ENCODE assay signal across 30 mouse cellular contexts in genomic region chr12:72308506-72308905, GRCm38 (mm10).
"Had no signal": no experiment of that assay in that cellular context is flagged by ENCODE, and none has a peak within 500 bp of the region (broad histone marks: within the 10 kb centered on the region; RNA-seq: fewer than 3 reads in every experiment).

No protein-coding gene starts in this region.

- DNase-seq: heart, postnatal 10 days; heart, postnatal 14 days; heart, postnatal 36 days; heart, postnatal 4 days; kidney, adult 11 months; kidney, adult 18-20 months; kidney, adult 2 months; kidney, adult 8-10 months; kidney, adult 9 months; kidney, postnatal 10 days; kidney, postnatal 14 days; kidney, postnatal 25 days; kidney, postnatal 36 days; kidney, postnatal 4 days; layer of hippocampus, adult 9-11 months; layer of hippocampus, postnatal 36 days had no signal

- H3K27me3 ChIP-seq: heart, embryonic 15.5 days; hindbrain, embryonic 12.5 days; hindbrain, embryonic 13.5 days; hindbrain, embryonic 15.5 days; intestine, embryonic 15.5 days; kidney, embryonic 15.5 days had no signal

- H3K9me3 ChIP-seq: heart, embryonic 12.5 days; heart, embryonic 13.5 days; heart, embryonic 15.5 days; hindbrain, embryonic 10.5 days; hindbrain, embryonic 12.5 days; hindbrain, embryonic 13.5 days; hindbrain, embryonic 15.5 days; intestine, embryonic 15.5 days; kidney, embryonic 15.5 days had no signal

- H3K4me3 ChIP-seq: heart, embryonic 12.5 days; heart, embryonic 13.5 days; heart, embryonic 15.5 days; hindbrain, embryonic 10.5 days; hindbrain, embryonic 12.5 days; hindbrain, embryonic 13.5 days; hindbrain, embryonic 15.5 days; intestine, embryonic 15.5 days; kidney, embryonic 15.5 days; layer of hippocampus, adult 2 months; left cerebral cortex, adult 2 months had no signal

- H3K9ac ChIP-seq: heart, embryonic 12.5 days; heart, embryonic 13.5 days; heart, embryonic 15.5 days; hindbrain, embryonic 12.5 days; hindbrain, embryonic 13.5 days; hindbrain, embryonic 14.5 days; hindbrain, embryonic 15.5 days; intestine, embryonic 15.5 days; kidney, embryonic 15.5 days had no signal

- H3K36me3 ChIP-seq: heart, embryonic 12.5 days; heart, embryonic 13.5 days; heart, embryonic 15.5 days; hindbrain, embryonic 15.5 days; intestine, embryonic 15.5 days; kidney, embryonic 15.5 days had no signal

- H3K27ac ChIP-seq: heart, embryonic 13.5 days; heart, embryonic 15.5 days; hindbrain, embryonic 10.5 days; hindbrain, embryonic 12.5 days; hindbrain, embryonic 13.5 days; hindbrain, embryonic 14.5 days; hindbrain, embryonic 15.5 days; hindbrain, postnatal 0 days; intestine, embryonic 15.5 days; kidney, embryonic 15.5 days; kidney, postnatal 0 days; layer of hippocampus, adult 2 months; left cerebral cortex, adult 2 months had no signal

- H3K4me1 ChIP-seq: heart, embryonic 12.5 days; heart, embryonic 13.5 days; heart, embryonic 15.5 days; intestine, embryonic 15.5 days; kidney, embryonic 15.5 days had no signal
